Mouse (Mus musculus): ENCODE data around the gene Ascl5.

Gene Ascl5

DNA sequence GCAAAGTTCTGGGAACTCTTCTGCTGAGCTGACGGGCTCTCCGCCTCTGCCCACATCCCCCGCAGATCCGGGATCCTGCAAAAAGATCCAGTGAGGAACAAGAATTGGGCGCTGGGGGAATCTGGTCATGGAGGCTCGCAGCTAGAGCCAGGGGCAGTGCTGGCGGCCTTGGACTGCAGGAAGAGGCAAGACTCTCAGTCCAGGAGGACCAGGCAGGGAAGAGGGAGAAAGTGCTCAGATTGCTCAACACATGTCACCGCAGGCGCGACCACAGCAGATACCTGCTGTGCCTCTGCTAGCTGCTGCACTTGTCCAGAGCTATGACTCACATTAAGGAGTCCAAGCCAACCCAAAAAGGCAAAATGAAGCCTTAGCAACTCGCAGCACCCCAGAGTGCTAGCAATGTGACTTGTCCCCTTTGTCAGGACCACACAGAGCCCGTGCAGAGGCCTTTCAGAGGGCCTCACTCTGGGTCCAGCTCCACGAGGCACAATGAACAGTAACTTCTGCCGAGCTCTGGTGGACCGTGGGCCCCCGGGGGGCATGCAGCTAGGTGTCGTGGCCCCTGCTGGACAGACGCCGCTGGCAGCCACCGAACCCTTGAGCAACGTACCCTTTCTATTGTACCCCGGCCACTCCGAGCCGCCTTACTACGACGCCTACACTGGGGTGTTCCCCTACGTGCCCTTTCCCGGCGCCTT is at the start of gene Ascl5:
Gene Ascl5 (plus strand): TSS at position 493 of the 701 bp plus-strand sequence.
- DNase-seq = no peak

DNA sequence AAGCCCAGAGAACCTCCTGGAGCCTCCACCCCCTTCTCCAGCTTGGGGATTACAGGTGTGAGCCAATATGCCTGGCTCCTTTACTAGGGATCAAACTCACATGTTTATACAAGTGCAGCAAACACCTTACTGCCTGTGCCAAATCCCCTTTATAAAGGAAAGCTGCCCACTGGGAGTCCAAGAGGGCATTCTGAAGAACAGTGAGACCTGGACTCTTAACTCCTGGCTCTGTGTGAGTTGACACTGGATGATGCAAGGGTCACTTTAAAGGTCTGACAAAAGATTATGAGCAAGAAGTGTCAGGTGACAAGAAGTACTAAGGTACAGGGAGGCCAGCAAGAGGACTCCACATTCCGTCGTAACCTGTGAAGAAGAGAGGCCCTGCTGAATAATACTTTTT is 49.2 kb upstream of the Ascl5 start:
- peak; percentile 26 to 69 for DNase-seq

DNA sequence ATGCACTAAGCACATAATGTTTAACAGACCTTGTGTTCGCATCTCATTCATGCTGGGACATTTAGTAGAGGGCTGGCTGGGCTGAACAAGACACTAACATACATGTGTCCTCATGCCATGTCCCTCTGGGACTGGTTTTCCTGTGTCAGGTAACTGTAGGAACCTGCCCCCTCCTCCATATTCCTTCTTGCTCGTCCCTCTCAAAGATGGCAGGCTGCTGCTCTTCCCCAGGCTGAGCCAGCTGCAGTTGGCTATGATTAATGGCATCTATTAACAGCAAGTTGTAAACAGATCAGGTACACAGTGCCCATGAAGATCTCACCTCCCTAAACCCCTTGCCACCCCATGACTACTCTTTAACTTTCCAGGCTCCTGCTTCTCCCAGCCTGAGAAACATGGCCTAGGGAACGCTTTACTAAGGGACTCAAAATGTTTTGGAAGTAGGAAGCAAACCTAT is 44.3 kb upstream of the Ascl5 start, which contains the start of gene Igfn1:
Gene Igfn1 (minus strand): TSS at position 51 of the 457 bp plus-strand sequence.
- no peak for DNase-seq

DNA sequence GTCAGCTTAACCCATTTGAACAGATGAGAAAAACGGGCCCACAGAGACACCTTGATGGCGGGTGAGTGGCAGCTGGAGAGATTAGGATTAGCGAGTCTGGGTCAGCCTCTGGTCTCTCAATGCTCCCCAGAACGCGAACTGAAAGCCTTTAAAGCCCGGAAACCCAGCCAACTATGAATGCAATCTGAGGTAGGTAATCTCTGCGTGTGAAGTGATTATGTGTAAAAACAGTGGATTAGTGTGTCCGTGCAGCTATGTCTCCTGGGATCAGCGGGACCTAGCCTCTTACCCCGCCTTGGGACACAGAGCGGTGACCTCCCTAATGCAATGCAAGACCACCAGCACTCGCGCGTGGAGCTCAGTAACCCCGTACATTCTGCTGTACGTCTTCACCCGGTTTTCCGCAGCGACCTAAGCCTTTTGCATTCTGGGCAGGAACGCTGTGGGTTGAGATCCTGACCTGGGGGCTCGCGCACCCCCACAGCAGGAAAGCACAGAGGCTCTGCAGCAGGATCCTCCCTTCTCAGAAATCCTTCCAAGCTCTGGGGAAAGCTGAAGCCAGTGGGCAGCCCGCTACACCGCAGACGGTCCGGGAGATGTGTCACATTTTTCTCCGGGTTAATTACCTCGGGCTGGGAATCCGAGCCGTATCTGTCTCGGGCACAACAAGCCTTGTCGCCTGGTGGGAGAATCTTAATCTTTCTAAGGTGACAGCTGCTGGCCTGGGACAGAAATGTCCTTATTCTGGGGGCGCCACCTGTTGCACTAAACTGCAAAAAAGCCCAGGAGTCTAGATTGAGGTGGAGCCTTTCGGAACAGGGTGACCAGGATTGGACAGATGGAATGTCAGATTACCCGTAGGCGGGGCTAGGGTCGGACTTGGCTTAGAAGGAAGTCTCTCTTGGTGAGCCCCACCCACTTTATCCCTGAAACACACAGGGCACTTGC is 43.1 kb upstream of the Ascl5 start, which contains the start of gene Tmem9:
Gene Tmem9 (plus strand): TSS at position 940 of the 948 bp plus-strand sequence.
- DNase-seq = peak; percentile 94 to 96

DNA sequence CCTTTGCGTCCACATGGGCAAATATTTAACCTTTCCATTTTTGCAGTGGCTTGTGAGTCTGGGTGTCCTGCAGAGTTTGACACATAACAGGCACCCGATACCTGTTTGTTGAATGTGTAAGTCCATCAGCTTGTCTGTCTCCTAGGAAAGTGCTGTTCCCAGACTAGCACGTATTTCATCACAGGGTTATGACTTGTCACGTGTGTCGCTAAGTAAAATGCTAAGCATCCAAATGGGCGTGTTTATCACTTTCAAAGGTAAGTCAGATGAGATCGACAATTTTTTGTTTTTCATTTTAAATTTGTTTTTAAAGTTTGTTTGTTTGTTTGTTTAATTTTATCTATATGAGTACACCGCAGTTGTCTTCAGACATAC is 42.5 kb upstream of the Ascl5 start:
- DNase-seq = no peak

DNA sequence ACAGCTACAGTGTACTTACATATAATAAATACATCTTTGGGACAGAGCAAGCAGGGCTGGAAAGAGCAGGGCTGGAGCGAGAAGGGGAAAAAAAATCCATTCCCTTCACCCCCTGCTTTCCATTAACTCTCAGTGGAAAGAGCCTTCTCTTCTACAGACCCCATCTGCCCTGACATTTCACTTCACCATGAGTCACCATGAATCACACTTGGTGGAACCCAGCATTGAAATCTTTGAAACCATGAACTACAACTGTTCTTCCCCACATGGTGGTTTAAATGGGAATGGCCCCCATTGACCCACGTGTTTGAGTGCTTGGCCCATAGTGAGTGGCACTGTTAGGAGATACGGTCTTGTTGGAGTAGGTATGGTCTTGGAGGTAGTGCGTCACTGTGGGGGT is 40.4 kb upstream of the Ascl5 start:
- DNase-seq = no peak

DNA sequence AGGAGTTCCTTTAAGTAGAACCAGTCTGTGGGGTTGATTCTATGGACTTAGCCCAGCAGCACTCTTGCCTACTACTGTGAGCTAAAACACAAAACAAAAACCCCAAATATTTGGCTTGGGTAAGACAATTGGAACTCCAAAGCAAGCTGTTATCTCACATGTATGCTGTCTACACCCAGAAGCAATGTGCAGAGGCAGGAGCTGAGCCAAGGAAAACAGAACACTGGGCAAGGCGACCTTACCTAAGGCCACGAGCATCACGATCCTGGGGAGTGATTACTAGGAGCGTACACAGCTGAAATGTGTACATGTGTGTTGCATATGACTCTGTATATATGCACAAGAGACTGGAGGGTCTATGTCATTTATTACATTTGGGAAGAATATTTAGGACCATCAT is 37.1 kb upstream of the Ascl5 start:
- no peak for DNase-seq

DNA sequence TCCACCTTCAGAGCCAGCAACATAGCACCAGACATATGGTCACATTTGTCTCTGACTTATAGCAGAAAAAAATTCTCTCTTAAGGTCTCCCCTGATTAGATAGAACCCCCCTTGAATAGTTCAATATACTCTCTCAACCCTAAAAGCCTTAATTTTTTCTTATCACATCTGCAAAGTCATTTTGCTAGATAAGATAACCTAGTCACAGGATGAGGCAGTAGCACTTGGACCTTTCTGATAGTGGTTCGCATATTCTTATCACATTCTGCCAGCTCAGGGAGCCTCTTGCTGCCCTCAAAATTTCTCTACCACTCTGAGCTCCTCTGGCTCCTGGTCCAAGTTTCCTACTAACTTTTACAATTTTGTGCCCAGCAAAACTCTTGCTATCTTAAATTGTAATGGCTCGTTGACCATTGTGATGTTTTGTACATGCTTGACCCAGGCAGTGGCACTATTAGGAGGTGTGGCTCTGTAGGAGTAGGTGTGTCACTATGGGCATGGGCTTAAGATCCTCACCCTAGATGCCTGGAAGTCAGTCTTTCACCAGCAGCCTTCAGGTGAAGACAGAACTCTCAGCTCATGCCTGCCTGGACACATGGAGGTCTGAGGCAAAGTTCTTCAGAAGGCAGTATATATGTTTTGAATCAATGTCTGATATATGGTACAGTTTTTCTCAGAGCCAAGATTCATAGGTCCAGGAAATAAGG is 35.7 kb upstream of the Ascl5 start:
- no peak for DNase-seq

DNA sequence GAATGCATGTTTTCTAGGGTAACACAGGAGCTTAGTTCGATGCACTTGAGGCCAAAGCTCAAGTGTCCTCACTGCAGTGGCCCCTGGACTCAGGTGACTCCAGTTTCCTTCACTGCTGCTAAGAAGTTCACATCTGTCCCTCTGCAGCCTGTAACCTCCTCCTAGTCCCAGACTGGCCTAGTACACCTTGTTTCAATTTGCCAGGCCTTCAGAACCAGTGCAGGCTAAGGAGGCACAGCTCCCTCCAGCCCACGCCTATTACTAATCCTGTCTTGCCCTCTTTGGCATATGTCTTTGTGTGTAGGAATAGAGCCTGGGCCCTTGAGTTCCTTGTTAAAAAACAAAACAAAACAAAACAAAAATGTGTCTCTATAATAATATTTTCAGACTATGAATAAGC is 33.3 kb upstream of the Ascl5 start:
- no peak for DNase-seq

DNA sequence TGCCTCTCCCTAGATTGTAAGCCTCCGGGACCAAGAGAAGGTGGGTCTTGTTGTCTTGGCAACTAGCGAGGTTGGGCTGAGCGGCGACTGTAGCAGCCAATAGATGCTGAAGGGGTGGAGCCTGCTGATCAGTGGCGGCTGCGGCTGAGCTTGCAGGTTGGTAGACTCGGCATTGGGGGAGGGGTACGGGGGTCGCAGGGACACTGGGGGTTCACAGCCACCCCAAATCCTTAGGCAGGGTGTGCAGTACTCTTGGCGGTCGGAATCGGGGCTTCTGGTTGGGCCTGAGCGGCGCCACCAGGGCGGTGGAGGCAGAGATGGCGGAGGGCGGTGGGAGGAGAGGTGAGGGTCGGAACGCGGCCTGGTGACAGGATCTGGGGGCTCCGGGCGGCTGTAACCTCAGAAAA is 32.7 kb upstream of the Ascl5 start:
- DNase-seq = peak; percentile 96

DNA sequence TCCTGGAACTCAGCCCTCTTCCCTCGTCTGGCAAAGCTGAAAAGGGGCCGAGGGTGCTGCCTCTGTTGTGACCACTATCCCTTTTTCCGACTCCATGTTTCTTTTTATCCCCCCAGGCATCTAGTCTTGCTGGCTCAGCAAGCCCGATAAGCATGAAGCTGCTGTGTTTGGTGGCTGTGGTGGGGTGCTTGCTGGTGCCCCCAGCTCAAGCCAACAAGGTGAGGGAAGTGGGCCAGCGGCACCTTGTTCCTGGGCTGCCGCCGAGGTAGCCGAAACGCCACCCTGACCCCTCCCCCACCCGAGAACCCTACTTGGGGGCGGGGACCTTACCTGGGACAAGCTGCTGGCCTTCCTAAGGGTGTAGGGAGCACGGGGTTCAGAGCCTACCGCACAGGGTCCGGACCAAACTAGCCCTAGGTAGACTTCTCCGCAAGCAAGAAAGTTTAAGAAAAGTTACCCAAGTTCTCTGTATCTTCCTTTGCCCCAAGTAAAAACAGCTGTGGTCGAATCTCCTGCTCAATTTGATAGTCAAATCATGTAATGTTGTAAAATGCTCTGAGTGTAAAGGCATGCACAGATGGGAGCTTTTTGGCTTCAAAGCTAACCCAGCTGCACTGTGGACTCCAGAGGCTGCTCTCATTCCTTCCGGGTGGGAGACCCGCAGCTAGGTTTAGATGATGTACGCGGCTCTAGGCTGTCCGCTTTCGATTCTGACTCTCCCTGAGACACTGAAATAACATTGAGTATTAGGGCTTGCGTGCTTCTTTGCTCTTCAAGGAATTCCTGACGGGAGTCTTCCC is 32.0 kb upstream of the Ascl5 start:
- peak; percentile 57 to 80 for DNase-seq

DNA sequence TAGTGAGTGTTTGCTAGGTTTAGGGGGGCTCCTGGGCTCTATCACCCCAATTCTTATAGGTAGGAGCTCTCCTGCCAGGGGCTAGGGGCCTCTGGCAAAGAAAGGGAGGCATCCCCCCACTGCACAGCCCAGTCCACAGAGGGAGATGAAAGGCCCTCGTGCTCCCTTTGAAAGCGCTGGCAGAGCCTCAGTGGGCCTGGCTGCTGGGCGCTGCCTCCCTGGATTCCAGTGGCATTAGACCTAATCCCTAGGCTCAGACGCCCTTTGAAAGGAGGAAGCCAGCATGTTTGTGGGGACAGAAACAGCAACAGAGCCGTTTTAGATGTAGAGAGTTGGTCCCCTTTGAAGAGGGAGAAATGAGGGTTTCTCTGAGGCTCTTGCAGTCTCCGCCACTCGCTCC is 20.4 kb upstream of the Ascl5 start:
- peak in 1 of 2 experiments; percentile 22 for DNase-seq

DNA sequence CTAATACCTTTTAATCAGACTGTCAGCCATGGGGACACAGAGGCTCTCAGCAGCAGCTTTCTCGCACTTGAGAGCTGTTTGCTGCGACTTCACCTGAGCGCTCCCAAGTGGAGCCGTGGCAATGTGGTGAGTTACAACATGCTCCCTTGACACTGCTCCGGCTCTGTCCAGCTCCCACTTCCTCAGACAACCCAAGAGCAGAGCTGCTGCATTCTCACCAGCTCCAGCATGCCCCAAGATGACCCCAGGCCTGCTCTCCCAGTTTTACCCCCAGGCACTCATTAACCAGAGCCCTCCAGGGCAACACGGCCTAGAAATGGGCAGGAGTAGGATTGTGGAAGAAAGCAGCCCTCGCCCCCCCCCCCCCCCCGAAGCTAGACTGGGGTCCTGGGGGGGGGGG is 18.9 kb upstream of the Ascl5 start:
- DNase-seq = peak; percentile 46 to 83

DNA sequence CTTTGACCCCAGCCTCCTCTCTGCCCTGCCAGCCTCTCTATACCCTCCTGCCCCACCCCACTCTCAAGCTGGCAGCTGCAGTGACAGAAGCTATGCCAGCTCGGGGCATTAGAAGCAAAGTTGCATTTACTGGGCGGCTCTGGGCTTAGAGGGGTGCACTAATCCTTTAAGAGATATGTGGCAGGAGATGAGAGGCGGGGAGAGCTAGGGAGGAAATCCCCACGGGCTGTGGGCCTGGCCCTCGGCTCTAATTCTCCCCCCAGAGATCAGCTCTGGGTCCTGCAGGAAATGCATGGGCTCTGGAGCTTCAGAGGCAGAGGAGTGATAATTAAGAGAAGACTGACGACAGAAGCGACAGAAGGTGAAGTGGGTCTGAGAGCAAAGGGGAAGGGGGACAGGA is 17.6 kb upstream of the Ascl5 start:
- peak in 1 of 2 experiments; percentile 21 for DNase-seq

DNA sequence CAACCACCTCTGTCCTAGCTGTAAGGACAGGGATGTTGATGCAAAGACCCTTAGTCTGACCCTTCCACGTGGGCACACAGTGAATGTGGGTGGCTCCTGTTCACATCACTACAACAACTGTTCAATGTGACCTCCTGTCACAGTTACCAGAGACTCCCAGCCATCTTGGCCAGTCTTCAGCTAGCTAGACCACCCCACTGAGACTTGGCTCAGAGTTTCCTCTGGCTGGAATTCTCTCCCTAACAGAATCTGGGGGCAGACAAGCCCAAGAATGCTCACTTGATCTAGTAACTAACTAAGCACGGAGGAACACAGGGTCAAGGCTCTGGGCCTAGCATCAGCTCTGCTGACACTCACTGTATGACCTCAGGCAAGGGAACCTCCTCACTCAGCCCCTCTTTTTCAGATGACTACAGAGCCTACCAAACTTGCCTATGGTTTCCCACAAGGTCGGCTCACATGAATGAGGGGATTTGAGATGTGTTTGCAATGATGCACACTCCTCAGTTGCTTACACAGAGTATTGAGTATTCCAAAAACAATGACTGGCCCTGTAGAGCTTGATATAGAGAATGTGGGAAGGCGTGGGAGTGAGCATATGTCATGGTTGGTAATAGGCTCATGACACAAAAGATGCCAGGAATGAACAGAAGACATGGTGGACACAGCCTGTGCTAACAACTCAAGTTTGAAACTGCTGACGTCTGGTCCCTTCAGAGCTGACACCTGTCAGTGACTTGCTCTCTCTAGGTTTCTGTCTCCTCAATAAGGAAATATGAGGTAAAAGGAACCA is 11.7 kb upstream of the Ascl5 start:
- DNase-seq = peak in 1 of 2 experiments; percentile 29

DNA sequence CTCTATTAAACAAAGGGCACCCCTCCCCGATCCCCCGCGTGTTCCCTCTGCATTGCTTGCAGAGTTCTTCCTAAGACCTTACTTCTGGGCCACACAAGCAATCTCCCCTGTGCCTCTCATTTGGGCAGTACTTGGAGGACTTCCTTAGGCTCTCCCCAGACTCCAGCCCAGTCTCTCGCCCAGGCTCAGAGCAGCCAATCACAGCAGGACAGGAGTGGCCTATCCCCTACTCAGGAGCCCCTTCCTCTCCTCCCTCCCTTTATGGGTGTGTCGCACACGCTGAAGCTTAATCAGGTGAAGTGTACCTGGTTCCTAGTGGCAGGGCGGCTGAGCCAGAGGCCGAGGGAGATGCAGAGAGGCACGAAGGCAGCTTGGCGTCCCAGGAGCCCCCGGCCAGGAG is 10.2 kb upstream of the Ascl5 start:
- DNase-seq = no peak

DNA sequence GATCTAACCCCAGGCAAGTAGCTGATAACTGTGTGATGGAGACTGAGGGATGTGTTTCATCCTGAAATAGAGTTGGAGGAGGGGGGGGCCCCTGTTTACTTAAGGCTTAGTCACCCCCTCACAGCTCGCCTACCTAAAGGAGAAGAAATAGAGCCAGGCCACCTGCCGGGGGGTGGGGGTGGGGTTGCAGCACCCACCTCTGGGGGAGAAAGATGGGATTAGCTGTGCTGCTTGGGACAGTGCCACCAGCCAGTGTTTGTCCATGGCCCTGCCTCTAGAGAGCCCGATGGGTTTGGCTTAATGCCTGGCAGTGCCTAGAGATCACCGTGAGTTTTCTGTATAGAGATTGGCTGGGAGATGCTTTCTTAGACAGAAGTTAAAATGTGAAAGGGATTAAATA is 9.7 kb upstream of the Ascl5 start:
- DNase-seq = no peak

DNA sequence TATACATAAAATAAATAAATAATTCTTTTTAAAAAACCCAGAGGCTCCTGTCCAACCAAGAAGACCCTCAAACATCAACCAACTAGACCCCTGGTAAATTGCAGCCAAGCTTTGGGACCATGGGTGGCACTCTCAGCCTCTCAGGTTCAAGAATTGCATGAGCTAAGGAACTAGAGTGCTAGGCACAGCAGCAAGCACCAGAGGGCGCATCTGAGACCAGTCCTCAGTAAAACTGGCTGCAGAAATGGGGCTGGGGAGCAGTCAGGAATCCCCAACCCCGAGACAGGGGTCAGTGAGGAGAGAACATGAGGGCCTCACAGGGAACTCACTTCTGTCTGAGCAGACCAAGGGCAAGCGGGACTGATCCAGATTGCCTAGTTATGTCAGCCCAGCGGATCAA is 4.8 kb upstream of the Ascl5 start:
- peak; percentile 54 to 71 for DNase-seq

DNA sequence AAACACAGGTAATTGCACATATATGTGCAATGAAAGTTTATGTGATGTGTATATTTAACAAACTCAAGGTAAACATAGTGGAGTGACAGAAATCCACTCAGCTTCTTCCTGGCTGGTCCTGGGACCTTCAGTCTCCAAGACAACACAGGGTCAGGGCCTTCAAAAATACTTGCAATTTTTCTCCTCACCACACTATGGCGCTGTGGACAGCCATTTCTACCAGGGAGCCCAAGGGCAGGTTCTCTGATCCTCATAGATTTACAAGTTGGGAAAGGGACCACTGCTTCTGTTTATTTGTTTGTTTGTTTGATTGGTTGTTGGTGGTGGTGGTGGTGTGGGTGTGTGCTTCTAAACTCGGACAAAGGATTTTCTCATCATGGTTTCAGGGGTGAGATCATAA is 3.2 kb upstream of the Ascl5 start:
- no peak for DNase-seq

DNA sequence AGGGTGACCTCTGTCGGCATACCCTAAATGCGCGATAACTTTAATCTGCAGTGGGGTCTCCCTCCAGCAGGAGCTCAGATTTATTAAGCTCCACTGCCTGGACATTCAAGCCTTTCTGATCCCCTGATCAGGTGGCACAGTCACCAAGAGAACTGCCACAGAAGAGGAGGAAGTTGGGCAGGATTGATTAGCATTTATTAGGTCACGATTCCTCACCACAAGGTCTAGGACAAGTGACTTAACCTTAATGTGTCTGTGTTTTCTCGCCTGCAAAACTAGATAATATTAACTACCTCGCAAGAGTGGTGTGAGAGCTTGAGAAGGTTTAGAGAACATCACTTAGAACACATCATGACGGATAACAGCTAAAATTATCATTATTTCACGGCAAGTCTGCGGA is 2.7 kb upstream of the Ascl5 start:
- no peak for DNase-seq

DNA sequence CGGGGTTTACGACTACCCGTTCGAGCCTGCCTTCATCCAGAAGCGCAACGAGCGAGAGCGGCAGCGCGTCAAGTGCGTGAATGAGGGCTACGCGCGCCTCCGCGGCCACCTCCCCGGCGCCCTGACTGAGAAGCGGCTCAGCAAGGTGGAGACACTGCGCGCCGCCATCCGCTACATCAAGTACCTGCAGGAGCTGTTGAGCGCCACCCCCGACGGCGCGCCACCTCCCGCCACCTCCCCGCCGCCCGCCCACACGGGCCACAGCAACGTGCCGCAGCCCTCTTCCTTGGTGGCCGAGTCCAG is 360 bp downstream of the Ascl5 start:
- peak in 1 of 2 experiments; percentile 6 for DNase-seq

DNA sequence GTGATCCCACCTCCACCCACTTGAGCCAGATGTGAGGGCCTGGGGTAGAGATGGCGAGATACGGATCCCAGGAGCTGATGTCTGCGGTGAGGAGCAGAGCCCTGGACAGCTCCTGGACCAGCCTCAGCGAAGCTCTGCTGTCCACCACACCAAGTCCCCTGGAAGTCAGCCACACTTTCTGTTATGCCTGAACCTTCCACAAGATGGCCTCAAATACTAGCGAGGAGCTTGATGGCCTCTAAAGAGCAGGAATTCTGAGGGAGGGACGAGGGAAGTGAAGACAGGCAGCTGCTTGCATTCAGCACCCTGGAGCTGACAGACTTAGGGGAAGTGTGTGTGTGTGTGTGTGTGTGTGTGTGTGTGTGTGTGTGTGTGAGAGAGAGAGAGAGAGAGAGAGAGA is 861 bp downstream of the Ascl5 start:
- peak; percentile 76 to 81 for DNase-seq

All from kidney, postnatal 25 days (tissue).